Mouse (Mus musculus) thymus, adult 2 months (tissue): ENCODE results near the gene Rasd1.

Source experiments
- CTCF ChIP-seq: fragments of 200-500 bp; IDR thresholded peaks from 2 replicates; pipeline ENCODE4 v1.5.1; 2012; ENCODE audit warnings: mild to moderate bottlenecking, control low read depth, low read length, moderate library complexity, borderline replicate concordance; ENCODE audit not compliant: control insufficient read depth, poor library complexity, insufficient read depth; ENCODE audit errors: extremely low read depth
- POLR2A ChIP-seq: fragments of 200-500 bp; IDR thresholded peaks from 2 replicates; pipeline ENCODE4 v1.6.1; 2012; ENCODE audit warnings: mild to moderate bottlenecking, low read length, control low read depth, moderate library complexity; ENCODE audit not compliant: control insufficient read depth, poor library complexity, insufficient read depth; ENCODE audit errors: extremely low read depth

DNA sequence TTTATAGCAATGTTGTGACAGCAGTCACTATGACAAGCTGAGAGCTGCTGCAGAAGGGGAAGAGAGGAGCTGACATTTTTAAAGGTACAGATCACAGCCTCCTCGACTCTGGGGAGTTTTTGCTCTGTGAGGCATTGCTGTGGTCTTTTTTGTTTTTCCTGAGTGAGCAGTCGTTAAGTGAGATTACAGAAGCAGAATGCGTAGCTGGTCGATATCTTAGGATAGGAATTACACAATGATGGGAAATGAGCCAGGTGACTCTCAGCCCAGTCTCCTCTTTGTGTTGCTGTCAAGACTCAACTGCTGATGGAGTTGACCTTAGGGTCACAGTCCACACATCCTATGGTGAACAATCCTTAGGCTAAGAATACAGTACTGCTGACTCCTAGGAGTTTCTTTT, 46.7 kb downstream of the Rasd1 start:
- TF ChIP-seq CTCF (no peak), POLR2A (no peak)
